Mouse (Mus musculus): ENCODE measurements around the gene Vegfc.

Gene Vegfc

GRCm38 (mm10) chr8:54077271-54078120 is at the start of gene Vegfc:
Vegfc (plus strand) TSS chr8:54077606.
- peak; percentile 54 to 64 for DNase-seq (ENCODE audit: low spot score in 2 of 2)

GRCm38 (mm10) chr8:54034584-54034983 is 42.8 kb upstream of the Vegfc start:
- no peak for DNase-seq (ENCODE audit: low spot score in 2 of 2)

- DNase-seq (ENCODE audit: low spot score in 2 of 2): no peak
Measured at GRCm38 (mm10) chr8:54042601-54043000, 34.8 kb upstream of the Vegfc start.

- DNase-seq (ENCODE audit: low spot score in 2 of 2): no peak
Measured at GRCm38 (mm10) chr8:54043468-54043867, 33.9 kb upstream of the Vegfc start.

GRCm38 (mm10) chr8:54053210-54053609 is 24.2 kb upstream of the Vegfc start:
- no peak for DNase-seq (ENCODE audit: low spot score in 2 of 2)

- DNase-seq (ENCODE audit: low spot score in 2 of 2): no peak
Measured at GRCm38 (mm10) chr8:54065492-54065891, 11.9 kb upstream of the Vegfc start.

GRCm38 (mm10) chr8:54076301-54076700 is 1.1 kb upstream of the Vegfc start:
- DNase-seq (ENCODE audit: low spot score in 2 of 2): no peak

GRCm38 (mm10) chr8:54076791-54077270 is 575 bp upstream of the Vegfc start:
- peak in 1 of 2 experiments; percentile 59 for DNase-seq (ENCODE audit: low spot score in 2 of 2)

GRCm38 (mm10) chr8:54078121-54078440 is 675 bp downstream of the Vegfc start:
- peak; percentile 15 to 27 for DNase-seq (ENCODE audit: low spot score in 2 of 2)

- no peak for DNase-seq (ENCODE audit: low spot score in 2 of 2)
Measured at GRCm38 (mm10) chr8:54079001-54079400, 1.6 kb downstream of the Vegfc start.

GRCm38 (mm10) chr8:54079601-54080000 is 2.2 kb downstream of the Vegfc start:
- no peak for DNase-seq (ENCODE audit: low spot score in 2 of 2)

GRCm38 (mm10) chr8:54085896-54086295 is 8.5 kb downstream of the Vegfc start:
- no peak for DNase-seq (ENCODE audit: low spot score in 2 of 2)

- DNase-seq (ENCODE audit: low spot score in 2 of 2): no peak
Measured at GRCm38 (mm10) chr8:54087114-54087513, 9.7 kb downstream of the Vegfc start.

- no peak for DNase-seq (ENCODE audit: low spot score in 2 of 2)
Measured at GRCm38 (mm10) chr8:54089204-54089603, 11.8 kb downstream of the Vegfc start.

GRCm38 (mm10) chr8:54089901-54090300 is 12.5 kb downstream of the Vegfc start:
- no peak for DNase-seq (ENCODE audit: low spot score in 2 of 2)

GRCm38 (mm10) chr8:54100058-54100457 is 22.7 kb downstream of the Vegfc start:
- no peak for DNase-seq (ENCODE audit: low spot score in 2 of 2)

- DNase-seq (ENCODE audit: low spot score in 2 of 2): no peak
Measured at GRCm38 (mm10) chr8:54114581-54114980, 37.2 kb downstream of the Vegfc start.

- DNase-seq (ENCODE audit: low spot score in 2 of 2): no peak
Measured at GRCm38 (mm10) chr8:54120115-54120514, 42.7 kb downstream of the Vegfc start.

GRCm38 (mm10) chr8:54121942-54122341 is 44.5 kb downstream of the Vegfc start:
- no peak for DNase-seq (ENCODE audit: low spot score in 2 of 2)

GRCm38 (mm10) chr8:54122345-54122744 is 44.9 kb downstream of the Vegfc start:
- no peak for DNase-seq (ENCODE audit: low spot score in 2 of 2)

GRCm38 (mm10) chr8:54130558-54130957 is 53.2 kb downstream of the Vegfc start:
- DNase-seq (ENCODE audit: low spot score in 2 of 2): no peak

- peak; percentile 5 to 12 for DNase-seq (ENCODE audit: low spot score in 2 of 2)
Measured at GRCm38 (mm10) chr8:54153240-54153639, 75.8 kb downstream of the Vegfc start.

GRCm38 (mm10) chr8:54163505-54163904 is 86.1 kb downstream of the Vegfc start:
- DNase-seq (ENCODE audit: low spot score in 2 of 2): peak in 1 of 2 experiments; percentile 6

GRCm38 (mm10) chr8:54185336-54185735 is 107.9 kb downstream of the Vegfc start:
- DNase-seq (ENCODE audit: low spot score in 2 of 2): no peak

All from heart, adult 9 months (tissue).